Mouse (Mus musculus) thymus, adult 18-20 months (tissue): ENCODE results near the gene Esam.

ENCODE experiments used
- DNase-seq, 2 experiments: peaks; one replicate each; pipeline ENCODE4 v3.0.0; 2022; ENCODE audit warnings: mixed read lengths in 2 of 2

Esam gene

GRCm38 (mm10) chr9:37556366-37556765, 28.5 kb downstream of the Esam start:
- DNase-seq = no peak

GRCm38 (mm10) chr9:37560617-37561016, 32.7 kb downstream of the Esam start:
- DNase-seq = no peak

GRCm38 (mm10) chr9:37563805-37564204, 35.9 kb downstream of the Esam start:
- DNase-seq = no peak

GRCm38 (mm10) chr9:37567019-37567418, 39.1 kb downstream of the Esam start:
- DNase-seq = no peak

- no peak for DNase-seq
Measured at GRCm38 (mm10) chr9:37567454-37567853, 39.6 kb downstream of the Esam start.

- DNase-seq = no peak
Measured at GRCm38 (mm10) chr9:37567892-37568604, 40.2 kb downstream of the Esam start.

GRCm38 (mm10) chr9:37568605-37569214, 40.8 kb downstream of the Esam start:
- no peak for DNase-seq

GRCm38 (mm10) chr9:37569231-37569835, 41.5 kb downstream of the Esam start:
- no peak for DNase-seq

GRCm38 (mm10) chr9:37572204-37572876, 44.5 kb downstream of the Esam start:
- no peak for DNase-seq

- DNase-seq = peak in 1 of 2 experiments; percentile 12
Measured at GRCm38 (mm10) chr9:37576436-37576930, 48.6 kb downstream of the Esam start.

GRCm38 (mm10) chr9:37583594-37583993, 55.7 kb downstream of the Esam start:
- DNase-seq = no peak

GRCm38 (mm10) chr9:37586718-37587117, 58.8 kb downstream of the Esam start:
- no peak for DNase-seq
